Mouse (Mus musculus) myocyte (in vitro differentiated cells): Measurements from ENCODE around the gene Csgalnact2.

Source experiments
- CEBPB ChIP-seq: IDR thresholded peaks from 2 replicates; pipeline ENCODE4 v1.6.1; 2011; ENCODE audit warnings: mild to moderate bottlenecking, moderate library complexity; ENCODE audit not compliant: poor library complexity, insufficient read depth, severe bottlenecking
- MAX ChIP-seq: IDR thresholded peaks from one replicate; pipeline ENCODE4 v1.6.1; 2011; ENCODE audit warnings: low read depth, mild to moderate bottlenecking, control low read depth
- POLR2A ChIP-seq: IDR thresholded peaks from one replicate; pipeline ENCODE4 v1.6.1; 2011; ENCODE audit warnings: low read depth, mild to moderate bottlenecking, control low read depth, moderate library complexity; ENCODE audit not compliant: insufficient read length
- POLR2AphosphoS2 ChIP-seq: IDR thresholded peaks from one replicate; pipeline ENCODE4 v1.6.1; 2011; ENCODE audit warnings: low read depth, control low read depth; ENCODE audit not compliant: insufficient read length
- USF1 ChIP-seq: IDR thresholded peaks from one replicate; pipeline ENCODE4 v1.6.1; 2011; ENCODE audit warnings: low read depth, mild to moderate bottlenecking, control low read depth, moderate library complexity

DNA sequence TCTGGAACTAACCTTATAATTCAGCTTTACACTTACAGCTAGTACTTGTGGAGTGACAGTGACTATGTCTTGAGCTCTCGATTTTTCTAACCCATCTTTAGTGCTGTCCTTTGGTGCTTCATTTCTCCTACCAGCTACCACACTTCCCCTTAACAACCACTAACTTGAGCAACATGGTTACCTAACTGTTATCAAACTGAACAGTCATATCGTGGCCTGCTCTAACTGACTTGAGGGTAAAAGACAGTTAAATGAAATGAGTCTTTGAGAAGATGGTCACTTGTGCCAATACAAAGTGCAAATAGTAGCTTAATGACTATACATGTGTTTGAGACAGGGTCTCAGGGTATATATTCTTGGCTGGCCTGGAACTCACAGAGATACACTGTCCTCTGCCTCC, 1.8 kb downstream of the Csgalnact2 start:
- TF ChIP-seq CEBPB (no peak), MAX (no peak), USF1 (no peak), POLR2AphosphoS2 (no peak), POLR2A (no peak)
